Mouse (Mus musculus): Measurements from ENCODE around the gene Shkbp1. TPM values are rescaled to one million over a fixed set of nuclear protein-coding genes. Genes with fewer than 3 reads are reported as not detected.
A peak's percentile ranks its signal among the peaks of the same experiment; 100 is the strongest.

The Shkbp1 gene
- total and polyA plus RNA-seq, 3 experiments = 23.3 to 62.8 (median 30.8) TPM

GRCm38 (mm10) chr7:27378431-27378830, 22.6 kb upstream of the Shkbp1 start:
- Histone ChIP-seq H3K9me3 (replicated peaks; ENCODE audit: low read length) (peaks cover 11% of the 10 kb centered on the region), H3K4me1 (ENCODE audit: control insufficient read depth in 1 of 2, insufficient read depth in 2 of 2) (peaks cover 0 to 2% of the 10 kb centered on the region in 2 experiments; a peak in 1 of 4 replicates), H3K4me3 (replicated peaks in 1 of 3; ENCODE audit: low read depth in 2 of 3, low read length in 2 of 3, poor library complexity in 1 of 3) (no peak overlapping the region), H3K79me2 (replicated peaks; ENCODE audit: control insufficient read depth, extremely low read depth, insufficient read depth, poor library complexity, severe bottlenecking) (no peaks in the 10 kb centered on the region), H3K9ac (ENCODE audit: insufficient read depth, low read depth) (no peak overlapping the region), H3K36me3 (replicated peaks in 1 of 2; ENCODE audit: control insufficient read depth in 1 of 2, insufficient read depth in 1 of 2, low read length in 1 of 2) (no peaks in the 10 kb centered on the region), H3K27ac (ENCODE audit: insufficient read depth, low read depth) (no peak overlapping the region), H3K27me3 (replicated peaks) (peaks cover 29% of the 10 kb centered on the region), H3K4me2 (ENCODE audit: insufficient read depth, low read depth, poor library complexity, severe bottlenecking) (no peak overlapping the region)
- in situ Hi-C loops (cut with MboI; ENCODE audit: low pct_ligation_motif_present, low pct_unique_long_range_greater_than_20kb, low sequenced_read_pairs) (no loop called here), dilution Hi-C loops (cut with MboI; ENCODE audit: extremely low pct_ligation_motif_present, extremely low pct_unique_long_range_greater_than_20kb, low sequenced_read_pairs) (no loop called here)
- no peak for TF ChIP-seq USF2 (conservative IDR thresholded peaks at IDR 0.05; ENCODE audit: low read depth, low read length)
- TF ChIP-seq CTCF (conservative IDR thresholded peaks at IDR 0.05 in 1 of 2, IDR thresholded peaks at IDR 0.05 in 1 of 2; ENCODE audit: low read depth in 2 of 2, low read length in 2 of 2) = peak; percentile 51 to 67
- TF ChIP-seq RAD21 (IDR thresholded peaks at IDR 0.05; ENCODE audit: low read depth, low read length) = peak; percentile 8
- peak; percentile 19; the same call in 1 of the 2 replicates for TF ChIP-seq SMC3 (IDR thresholded peaks at IDR 0.05; ENCODE audit: low read depth, low read length)
- DNase-seq (ENCODE audit: extremely low read depth) = peak; percentile 43

GRCm38 (mm10) chr7:27375274-27375673, 19.5 kb upstream of the Shkbp1 start:
- dilution Hi-C loops (cut with MboI; ENCODE audit: extremely low pct_ligation_motif_present, extremely low pct_unique_long_range_greater_than_20kb, low sequenced_read_pairs) (no loop called here), in situ Hi-C loops (cut with MboI; ENCODE audit: low pct_ligation_motif_present, low pct_unique_long_range_greater_than_20kb, low sequenced_read_pairs) (no loop called here)
- Histone ChIP-seq H3K9ac (ENCODE audit: insufficient read depth, low read depth) (no peak overlapping the region), H3K27me3 (replicated peaks) (peaks cover 50% of the 10 kb centered on the region), H3K27ac (ENCODE audit: insufficient read depth, low read depth) (no peak overlapping the region), H3K4me3 (replicated peaks in 1 of 3; ENCODE audit: low read depth in 2 of 3, low read length in 2 of 3, poor library complexity in 1 of 3) (no peak overlapping the region), H3K9me3 (replicated peaks; ENCODE audit: low read length) (peaks cover 13% of the 10 kb centered on the region), H3K4me1 (ENCODE audit: control insufficient read depth in 1 of 2, insufficient read depth in 2 of 2) (no peaks in the 10 kb centered on the region), H3K79me2 (replicated peaks; ENCODE audit: control insufficient read depth, extremely low read depth, insufficient read depth, poor library complexity, severe bottlenecking) (no peaks in the 10 kb centered on the region), H3K4me2 (ENCODE audit: insufficient read depth, low read depth, poor library complexity, severe bottlenecking) (no peak overlapping the region), H3K36me3 (replicated peaks in 1 of 2; ENCODE audit: control insufficient read depth in 1 of 2, insufficient read depth in 1 of 2, low read length in 1 of 2) (no peaks in the 10 kb centered on the region)
- TF ChIP-seq JUND (conservative IDR thresholded peaks at IDR 0.05; ENCODE audit: low read depth, low read length) = no peak
- TF ChIP-seq TCF12 (IDR thresholded peaks at IDR 0.05; ENCODE audit: low read depth, low read length) = no peak
- no peak for TF ChIP-seq ELF1 (IDR thresholded peaks at IDR 0.05; ENCODE audit: low read depth, low read length)
- TF ChIP-seq USF2 (conservative IDR thresholded peaks at IDR 0.05; ENCODE audit: low read depth, low read length) = no peak
- no peak for TF ChIP-seq TBP (conservative IDR thresholded peaks at IDR 0.05; ENCODE audit: low read depth, low read length)
- TF ChIP-seq RCOR1 (conservative IDR thresholded peaks at IDR 0.05; ENCODE audit: low read depth, low read length) = no peak
- no peak for TF ChIP-seq MYC (IDR thresholded peaks at IDR 0.05; ENCODE audit: low read depth, low read length)
- TF ChIP-seq CHD1 (IDR thresholded peaks at IDR 0.05; ENCODE audit: low read depth, low read length) = no peak
- no peak for TF ChIP-seq POLR2A (IDR thresholded peaks at IDR 0.05; ENCODE audit: low read depth, low read length)
- TF ChIP-seq ZNF384 (IDR thresholded peaks at IDR 0.05; ENCODE audit: low read depth, low read length) = no peak
- no peak for TF ChIP-seq GABPA (IDR thresholded peaks at IDR 0.05; ENCODE audit: insufficient replicate concordance, low read depth, low read length)
- no peak for TF ChIP-seq CHD2 (IDR thresholded peaks at IDR 0.05; ENCODE audit: low read length)
- TF ChIP-seq IRF4 (IDR thresholded peaks at IDR 0.05; ENCODE audit: low read depth, low read length) = no peak
- no peak for TF ChIP-seq UBTF (IDR thresholded peaks at IDR 0.05; ENCODE audit: low read depth, low read length)
- TF ChIP-seq NRF1 (IDR thresholded peaks at IDR 0.05; ENCODE audit: low read depth, low read length) = no peak
- DNase-seq (ENCODE audit: extremely low read depth) = no peak

Data from CH12.LX (cell line).